Mouse (Mus musculus): Measurements from ENCODE around the gene Btn1a1.

GRCm38 (mm10) chr13:23439901-23440300, 25.8 kb downstream of the Btn1a1 start:
- TF ChIP-seq CTCF (IDR thresholded peaks at IDR 0.05; ENCODE audit: low read depth), result no peak
- TF ChIP-seq EP300 (IDR thresholded peaks at IDR 0.05; ENCODE audit: low read depth), result no peak
